Mouse (Mus musculus): Measurements from ENCODE around the gene Btbd11.
A peak's percentile ranks its signal among the peaks of the same experiment; 100 is the strongest.

Btbd11 gene

GRCm38 (mm10) chr10:85598603-85599542, 212.3 kb downstream of the Btbd11 start:
- DNase-seq, result peak; percentile 28 to 34

- DNase-seq, result no peak
Observed at GRCm38 (mm10) chr10:85602546-85602945, 215.9 kb downstream of the Btbd11 start.

DNA sequence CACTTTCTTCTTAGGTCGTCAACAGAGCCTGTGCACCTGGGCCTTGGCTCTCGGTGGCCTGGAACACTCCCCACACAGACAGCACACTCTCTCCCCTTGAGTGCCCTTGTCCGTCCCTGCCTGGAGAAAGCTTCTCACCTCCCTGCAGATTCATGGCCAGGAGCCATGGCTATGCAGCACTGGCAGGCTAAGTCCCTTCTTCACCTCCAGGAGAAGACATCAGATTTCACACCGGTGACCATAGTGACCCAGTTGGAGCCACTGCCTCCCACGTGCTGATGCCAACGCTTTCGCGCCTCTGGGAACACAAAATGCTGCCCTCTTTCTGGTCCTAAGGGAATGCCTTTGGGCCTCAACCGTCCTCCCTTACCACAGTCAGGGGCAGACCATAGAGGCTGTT, 217.9 kb downstream of the Btbd11 start:
- peak; percentile 23 to 33 for DNase-seq

- DNase-seq, result peak; percentile 38 to 53
Observed at GRCm38 (mm10) chr10:85608550-85609278, 222.1 kb downstream of the Btbd11 start.

DNA sequence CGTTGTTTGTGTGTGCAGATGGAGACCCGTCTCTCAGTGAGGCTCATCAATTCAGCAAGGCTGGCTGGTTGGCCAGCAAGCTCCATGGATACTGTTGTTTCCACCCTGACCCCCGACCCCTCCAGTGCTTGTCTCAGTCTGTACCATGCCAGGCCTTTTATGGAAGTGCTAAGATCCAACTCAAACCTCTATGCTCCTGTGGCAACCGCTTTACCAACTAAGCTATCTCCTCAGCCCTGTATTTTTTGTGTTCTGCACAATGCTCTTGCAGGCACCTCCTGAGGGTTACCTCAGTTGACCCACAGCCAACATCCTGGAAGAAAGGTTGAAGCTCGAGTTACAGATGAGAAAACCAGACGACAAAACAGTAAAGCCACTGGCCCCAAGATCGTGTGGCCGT, 230.5 kb downstream of the Btbd11 start:
- no peak for DNase-seq

DNA sequence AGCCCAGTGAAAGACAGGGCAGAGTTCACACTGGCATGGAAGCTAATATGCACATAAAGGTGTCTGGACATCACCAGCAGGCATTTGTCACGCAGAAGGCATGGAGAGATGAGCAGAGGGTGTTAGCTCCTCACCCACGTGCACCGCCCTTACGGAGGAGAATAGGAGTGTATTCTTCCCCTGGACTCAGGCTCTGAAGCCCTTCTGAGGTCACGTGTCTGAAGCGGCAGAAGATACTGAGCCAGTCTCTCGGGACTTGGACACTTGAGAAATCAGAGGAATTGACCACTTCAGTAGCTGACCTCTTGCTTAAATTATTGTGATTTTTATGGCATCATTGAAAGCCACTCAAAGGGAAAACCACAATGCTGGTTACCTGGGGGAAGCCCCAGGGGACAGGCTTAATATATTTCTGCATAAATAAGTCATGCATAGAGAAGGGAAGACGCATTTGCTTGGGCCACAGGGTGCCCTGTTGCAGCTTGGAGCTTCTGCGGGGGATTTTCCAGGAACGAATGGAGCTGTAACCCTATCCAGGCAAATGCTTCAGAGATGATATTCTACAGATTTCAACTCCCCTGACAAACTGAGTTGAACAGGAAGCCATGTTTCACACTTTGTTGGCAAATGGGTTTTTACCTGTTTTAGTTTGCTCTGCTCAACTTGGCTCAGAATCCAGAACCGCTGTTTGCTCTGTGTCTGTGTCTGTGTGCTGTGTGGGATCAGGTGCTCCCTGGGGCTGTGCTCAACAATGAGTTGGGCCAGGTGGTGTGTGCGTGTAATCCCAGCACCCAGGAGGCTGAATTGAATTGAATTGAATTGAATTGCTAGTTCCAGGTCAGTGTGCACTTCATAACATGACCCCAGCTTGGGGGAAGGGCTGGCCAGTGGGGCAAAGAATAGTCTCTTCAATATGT, 231.1 kb downstream of the Btbd11 start:
- no peak for DNase-seq

GRCm38 (mm10) chr10:85621067-85621466, 234.5 kb downstream of the Btbd11 start:
- no peak for DNase-seq

DNA sequence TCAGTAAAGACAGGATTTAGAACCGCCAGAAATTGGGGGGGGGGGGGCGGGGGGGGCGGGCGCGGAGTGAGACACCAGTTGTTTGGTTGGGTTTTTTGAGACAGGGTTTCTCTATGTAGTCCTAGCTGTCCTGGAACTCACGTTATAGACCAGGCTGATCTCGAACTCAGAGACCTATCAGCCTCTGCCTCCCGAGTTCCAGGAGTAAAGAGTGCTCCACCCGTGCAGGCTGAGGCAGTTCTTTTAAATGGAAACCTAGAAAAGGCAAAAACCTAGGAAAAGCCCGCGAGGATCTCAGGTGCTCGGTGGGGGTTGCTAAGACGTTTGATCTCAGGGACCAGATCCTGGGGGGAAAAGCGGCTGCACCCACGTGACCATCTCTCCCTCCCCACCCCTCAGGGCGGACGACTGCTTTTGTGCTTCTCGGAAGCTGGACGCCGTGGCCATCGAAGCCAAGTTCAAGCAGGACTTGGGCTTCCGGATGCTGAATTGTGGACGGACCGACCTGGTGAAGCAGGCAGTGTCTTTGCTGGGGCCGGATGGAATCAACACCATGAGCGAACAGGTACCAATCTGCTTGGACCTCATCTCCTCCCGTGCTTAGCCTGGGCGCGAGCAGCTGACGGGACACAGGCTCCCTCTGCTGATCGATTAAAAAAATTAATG, 238.0 kb downstream of the Btbd11 start:
- DNase-seq, result peak; percentile 66 to 68

- peak in 1 of 2 experiments; percentile 17 for DNase-seq
Observed at GRCm38 (mm10) chr10:85625170-85625686, 238.6 kb downstream of the Btbd11 start.

DNA sequence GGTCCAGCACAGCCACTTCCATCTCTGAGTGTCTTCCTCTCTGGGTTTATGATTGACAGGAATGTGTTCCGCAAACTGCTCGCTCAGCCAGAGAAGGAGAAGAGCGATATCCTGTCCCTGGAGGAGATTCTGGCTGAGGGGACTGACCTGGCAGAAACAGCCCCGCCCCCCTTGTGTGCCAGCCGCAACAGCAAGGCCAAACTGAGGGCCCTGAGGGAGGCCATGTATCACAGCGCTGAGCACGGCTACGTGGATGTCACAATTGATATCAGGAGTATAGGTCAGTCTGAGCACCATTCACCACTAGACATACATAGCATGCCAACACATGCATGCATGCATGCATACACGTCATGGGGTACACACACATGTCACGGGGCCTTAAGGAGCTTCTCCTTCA, 245.4 kb downstream of the Btbd11 start:
- no peak for DNase-seq

- no peak for DNase-seq
Observed at GRCm38 (mm10) chr10:85633577-85633976, 247.0 kb downstream of the Btbd11 start.

DNA sequence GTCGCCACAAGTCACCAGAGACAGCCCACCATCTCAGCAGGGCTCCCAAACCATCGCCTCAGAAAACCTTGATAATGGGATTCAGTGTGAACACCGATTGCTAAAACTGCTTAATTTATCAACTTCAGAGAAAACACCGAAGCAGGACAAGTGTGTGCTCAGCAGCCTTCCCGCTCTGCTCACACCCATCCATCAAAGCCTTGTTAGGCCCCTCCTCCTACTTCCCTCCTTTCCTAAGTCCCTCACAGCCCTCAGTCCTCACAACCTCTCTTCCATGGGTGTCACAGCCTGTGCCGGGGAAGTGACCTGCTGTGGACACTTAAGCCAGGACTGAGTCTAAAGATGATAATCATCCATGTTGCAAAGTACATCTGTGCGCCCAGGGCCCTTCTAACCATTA, 251.0 kb downstream of the Btbd11 start:
- DNase-seq, result no peak

GRCm38 (mm10) chr10:85638141-85638540, 251.5 kb downstream of the Btbd11 start:
- no peak for DNase-seq

GRCm38 (mm10) chr10:85639581-85639980, 253.0 kb downstream of the Btbd11 start:
- DNase-seq, result no peak

GRCm38 (mm10) chr10:85640408-85640807, 253.8 kb downstream of the Btbd11 start:
- no peak for DNase-seq

GRCm38 (mm10) chr10:85645346-85645745, 258.7 kb downstream of the Btbd11 start:
- DNase-seq, result no peak

- DNase-seq, result peak; percentile 26 to 38
Observed at GRCm38 (mm10) chr10:85651706-85652105, 265.1 kb downstream of the Btbd11 start.

DNA sequence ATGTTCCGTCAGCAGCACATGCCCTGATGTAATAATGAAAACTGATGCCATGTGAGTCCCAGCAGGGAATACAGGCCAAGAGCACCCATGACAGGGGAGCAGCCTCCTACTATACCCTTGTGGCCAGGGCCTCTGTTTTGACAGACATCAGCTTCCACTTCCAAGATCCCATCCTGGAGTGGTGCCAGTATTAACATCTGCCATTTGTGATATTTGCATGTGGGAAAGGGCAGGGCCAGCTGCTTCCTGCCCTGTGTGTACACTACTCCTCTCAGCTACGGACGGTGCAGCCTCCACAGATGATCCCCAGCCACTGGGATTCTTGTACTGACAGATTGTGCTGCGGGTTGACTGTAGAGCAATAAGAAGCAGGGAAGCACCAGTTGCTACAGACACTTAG, 269.3 kb downstream of the Btbd11 start:
- no peak for DNase-seq

- no peak for DNase-seq
Observed at GRCm38 (mm10) chr10:85657886-85658285, 271.3 kb downstream of the Btbd11 start.

DNA sequence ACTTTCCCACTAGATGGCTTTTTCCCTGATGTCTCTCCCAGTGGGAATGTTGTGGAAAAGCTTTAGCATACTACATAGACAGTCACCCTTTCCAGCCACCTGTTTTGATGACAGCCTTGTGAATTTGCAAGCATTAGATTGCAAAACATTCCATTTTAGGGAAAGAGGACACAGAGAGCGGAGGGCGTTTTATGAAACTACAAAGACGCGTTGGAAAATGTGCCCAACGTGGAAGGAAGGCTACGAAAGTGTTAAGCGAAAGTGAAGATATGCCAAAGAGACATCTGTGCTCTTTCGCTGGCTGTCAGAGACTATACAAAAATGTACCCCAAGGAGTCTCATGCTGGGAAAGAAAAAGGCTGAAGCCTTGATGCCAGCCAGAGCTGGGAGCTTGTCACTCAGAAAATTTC, 286.9 kb downstream of the Btbd11 start:
- DNase-seq, result no peak

GRCm38 (mm10) chr10:85678635-85679034, 292.0 kb downstream of the Btbd11 start:
- peak; percentile 44 to 50 for DNase-seq

GRCm38 (mm10) chr10:85682446-85682845, 295.8 kb downstream of the Btbd11 start:
- DNase-seq, result no peak

Measured in cerebellum, postnatal 36 days (tissue).